Mouse (Mus musculus): ENCODE measurements at regions not wholly inside any gene's neighbourhood (a gene's known extent, or its start where the extent isn't known, plus 50 kb on each side); places are given as distances from the start of the nearest gene placed in this dataset.

GRCm38 (mm10) chr1:35726596-35726995 lies 341.6 kb upstream of the Hs6st1 start:
- Histone ChIP-seq H3K4me3 (ENCODE audit: control insufficient read depth, insufficient read depth, low read length) (no peak overlapping the region), H3K27ac (ENCODE audit: control insufficient read depth, insufficient read depth, low read length) (no peak overlapping the region), H3K36me3 (ENCODE audit: control insufficient read depth, insufficient read depth, low read length) (no peaks in the 10 kb centered on the region), H3K27me3 (ENCODE audit: control insufficient read depth, insufficient read depth, low read length) (no peaks in the 10 kb centered on the region), H3K4me1 (replicated peaks; ENCODE audit: control insufficient read depth, insufficient read depth, low read length) (no peaks in the 10 kb centered on the region)
- DNase-seq: peak; percentile 79
- 57% methylated on average over 1 of the region's 1 CpGs for WGBS
- no peak for TF ChIP-seq POLR2A (IDR thresholded peaks at IDR 0.05; ENCODE audit: control insufficient read depth, extremely low read depth, insufficient read depth, low read length, poor library complexity)
- TF ChIP-seq CTCF (IDR thresholded peaks at IDR 0.05; ENCODE audit: borderline replicate concordance, control insufficient read depth, extremely low read depth, insufficient read depth, low read length, poor library complexity): peak; percentile 83

DNA sequence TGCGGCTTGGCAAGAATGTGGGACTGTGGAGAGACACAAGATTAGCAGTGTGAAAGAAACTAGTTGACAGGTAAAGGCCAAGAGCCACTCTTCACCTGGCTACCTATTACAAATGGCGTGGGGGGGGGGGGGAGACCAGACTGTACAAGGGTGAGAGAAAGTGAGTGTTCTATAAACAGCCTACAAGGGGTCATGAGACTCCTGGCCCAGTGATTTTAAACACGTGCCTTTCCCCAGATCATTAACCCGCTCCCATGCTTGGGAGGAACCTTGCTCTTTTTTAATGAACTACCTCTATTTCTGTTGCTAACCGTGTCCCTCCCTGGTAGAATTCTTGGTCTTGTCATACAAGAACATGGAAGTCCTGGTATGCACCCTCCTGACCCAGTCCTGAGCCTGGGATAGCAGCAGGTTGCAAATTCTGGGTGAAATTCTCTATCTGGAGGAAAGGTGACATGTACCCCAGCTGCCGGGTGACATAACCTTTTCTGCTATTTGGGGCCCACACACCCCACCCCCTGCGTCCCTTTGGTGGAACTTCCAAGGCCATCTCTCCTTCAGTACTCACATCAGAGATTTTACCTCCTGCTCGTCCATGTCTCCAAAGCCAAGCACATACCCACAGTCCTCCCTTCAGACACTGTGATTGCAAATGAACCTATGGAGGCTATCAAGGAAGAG lies 340.8 kb upstream of the Hs6st1 start:
- no peak overlapping the region for H3K27ac ChIP-seq (ENCODE audit: control insufficient read depth, insufficient read depth, low read length)
- H3K4me3 ChIP-seq (ENCODE audit: control insufficient read depth, insufficient read depth, low read length): no peak overlapping the region
- H3K27me3 ChIP-seq (ENCODE audit: control insufficient read depth, insufficient read depth, low read length): no peaks in the 10 kb centered on the region
- TF ChIP-seq CTCF (IDR thresholded peaks at IDR 0.05; ENCODE audit: borderline replicate concordance, control insufficient read depth, extremely low read depth, insufficient read depth, low read length, poor library complexity): no peak
- TF ChIP-seq POLR2A (IDR thresholded peaks at IDR 0.05; ENCODE audit: control insufficient read depth, extremely low read depth, insufficient read depth, low read length, poor library complexity): no peak
- no peaks in the 10 kb centered on the region for H3K36me3 ChIP-seq (ENCODE audit: control insufficient read depth, insufficient read depth, low read length)
- 94% methylated on average over 8 of the region's 8 CpGs for WGBS
- DNase-seq: no peak
- no peaks in the 10 kb centered on the region for H3K4me1 ChIP-seq (replicated peaks; ENCODE audit: control insufficient read depth, insufficient read depth, low read length)

DNA sequence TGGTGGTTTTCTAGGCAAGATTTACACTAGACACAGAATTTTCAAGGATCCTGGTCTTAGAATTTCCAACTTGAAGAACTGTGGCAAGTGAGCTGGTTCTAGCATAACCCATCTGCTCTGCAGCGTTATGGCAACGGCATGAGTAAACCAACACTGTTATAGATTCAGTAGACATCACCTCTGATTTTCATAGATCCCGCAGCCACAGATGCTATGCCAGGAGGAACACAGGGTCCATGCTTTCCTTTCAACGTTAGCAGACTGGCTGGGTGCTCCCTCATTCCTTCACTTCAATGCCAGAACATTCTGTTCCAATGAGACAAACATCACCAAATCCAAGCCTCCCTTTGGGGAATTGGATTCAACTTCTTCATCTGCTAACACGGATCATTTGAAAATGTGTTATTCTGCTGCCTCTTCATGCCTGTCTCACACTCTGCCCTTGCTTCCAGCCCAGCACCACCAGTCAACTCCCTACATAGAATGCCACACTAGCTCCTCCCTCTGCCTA lies 338.4 kb upstream of the Hs6st1 start:
- WGBS: 89% methylated on average over 5 of the region's 5 CpGs
- DNase-seq: no peak
- TF ChIP-seq POLR2A (IDR thresholded peaks at IDR 0.05; ENCODE audit: control insufficient read depth, extremely low read depth, insufficient read depth, low read length, poor library complexity): no peak
- no peak for TF ChIP-seq CTCF (IDR thresholded peaks at IDR 0.05; ENCODE audit: borderline replicate concordance, control insufficient read depth, extremely low read depth, insufficient read depth, low read length, poor library complexity)

GRCm38 (mm10) chr1:35730309-35730708 lies 337.9 kb upstream of the Hs6st1 start:
- Histone ChIP-seq H3K36me3 (ENCODE audit: control insufficient read depth, insufficient read depth, low read length) (no peaks in the 10 kb centered on the region), H3K27me3 (ENCODE audit: control insufficient read depth, insufficient read depth, low read length) (no peaks in the 10 kb centered on the region), H3K4me1 (replicated peaks; ENCODE audit: control insufficient read depth, insufficient read depth, low read length) (no peaks in the 10 kb centered on the region), H3K4me3 (ENCODE audit: control insufficient read depth, insufficient read depth, low read length) (no peak overlapping the region), H3K27ac (ENCODE audit: control insufficient read depth, insufficient read depth, low read length) (no peak overlapping the region)
- WGBS: 80% methylated on average over 4 of the region's 4 CpGs
- TF ChIP-seq CTCF (IDR thresholded peaks at IDR 0.05; ENCODE audit: borderline replicate concordance, control insufficient read depth, extremely low read depth, insufficient read depth, low read length, poor library complexity) (no peak), POLR2A (IDR thresholded peaks at IDR 0.05; ENCODE audit: control insufficient read depth, extremely low read depth, insufficient read depth, low read length, poor library complexity) (no peak)
- DNase-seq: no peak

More for the DNA sequence above, 338.4 kb upstream of the Hs6st1 start:
- Histone ChIP-seq H3K27ac (ENCODE audit: control insufficient read depth, insufficient read depth, low read length) (no peak overlapping the region), H3K4me1 (replicated peaks; ENCODE audit: control insufficient read depth, insufficient read depth, low read length) (no peaks in the 10 kb centered on the region), H3K4me3 (ENCODE audit: control insufficient read depth, insufficient read depth, low read length) (no peak overlapping the region), H3K36me3 (ENCODE audit: control insufficient read depth, insufficient read depth, low read length) (no peaks in the 10 kb centered on the region), H3K27me3 (ENCODE audit: control insufficient read depth, insufficient read depth, low read length) (no peaks in the 10 kb centered on the region)

DNA sequence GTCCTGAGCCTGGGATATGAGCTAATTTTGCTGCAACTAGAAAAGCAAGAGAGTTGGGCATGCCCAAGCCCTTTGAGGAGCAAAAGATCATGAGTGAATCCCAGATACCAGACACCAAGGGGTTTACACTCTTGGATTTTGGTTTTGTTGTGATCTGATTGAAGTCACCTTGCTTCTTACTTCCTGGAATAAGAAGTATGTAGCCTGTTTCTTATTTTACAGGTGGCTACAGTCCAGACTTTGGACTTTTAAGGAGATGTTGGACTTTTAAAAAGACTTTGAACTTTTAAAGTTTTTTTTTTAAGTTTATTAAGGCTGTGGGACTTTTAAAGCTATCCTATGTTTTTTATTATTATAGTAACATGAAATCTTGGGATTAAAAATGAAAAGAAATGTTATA lies 332.0 kb upstream of the Hs6st1 start:
- no peaks in the 10 kb centered on the region for H3K36me3 ChIP-seq (ENCODE audit: control insufficient read depth, insufficient read depth, low read length)
- H3K4me3 ChIP-seq (ENCODE audit: control insufficient read depth, insufficient read depth, low read length): no peak overlapping the region
- TF ChIP-seq POLR2A (IDR thresholded peaks at IDR 0.05; ENCODE audit: control insufficient read depth, extremely low read depth, insufficient read depth, low read length, poor library complexity) (no peak), CTCF (IDR thresholded peaks at IDR 0.05; ENCODE audit: borderline replicate concordance, control insufficient read depth, extremely low read depth, insufficient read depth, low read length, poor library complexity) (no peak)
- no peak overlapping the region for H3K27ac ChIP-seq (ENCODE audit: control insufficient read depth, insufficient read depth, low read length)
- no peaks in the 10 kb centered on the region for H3K4me1 ChIP-seq (replicated peaks; ENCODE audit: control insufficient read depth, insufficient read depth, low read length)
- no peaks in the 10 kb centered on the region for H3K27me3 ChIP-seq (ENCODE audit: control insufficient read depth, insufficient read depth, low read length)
- no peak for DNase-seq

- TF ChIP-seq POLR2A (IDR thresholded peaks at IDR 0.05; ENCODE audit: control insufficient read depth, extremely low read depth, insufficient read depth, low read length, poor library complexity): no peak
- Histone ChIP-seq H3K36me3 (ENCODE audit: control insufficient read depth, insufficient read depth, low read length) (no peaks in the 10 kb centered on the region), H3K4me1 (replicated peaks; ENCODE audit: control insufficient read depth, insufficient read depth, low read length) (no peaks in the 10 kb centered on the region), H3K27ac (ENCODE audit: control insufficient read depth, insufficient read depth, low read length) (no peak overlapping the region), H3K27me3 (ENCODE audit: control insufficient read depth, insufficient read depth, low read length) (no peaks in the 10 kb centered on the region), H3K4me3 (ENCODE audit: control insufficient read depth, insufficient read depth, low read length) (no peak overlapping the region)
- 97% methylated on average over 7 of the region's 7 CpGs for WGBS
- DNase-seq: no peak
Measured at GRCm38 (mm10) chr1:35749603-35750002, 318.6 kb upstream of the Hs6st1 start.

GRCm38 (mm10) chr1:35750092-35750521 lies 318.1 kb upstream of the Hs6st1 start:
- 82% methylated on average over 4 of the region's 4 CpGs for WGBS
- Histone ChIP-seq H3K27ac (ENCODE audit: control insufficient read depth, insufficient read depth, low read length) (no peak overlapping the region), H3K4me1 (replicated peaks; ENCODE audit: control insufficient read depth, insufficient read depth, low read length) (no peaks in the 10 kb centered on the region), H3K27me3 (ENCODE audit: control insufficient read depth, insufficient read depth, low read length) (no peaks in the 10 kb centered on the region), H3K4me3 (ENCODE audit: control insufficient read depth, insufficient read depth, low read length) (no peak overlapping the region), H3K36me3 (ENCODE audit: control insufficient read depth, insufficient read depth, low read length) (no peaks in the 10 kb centered on the region)
- TF ChIP-seq POLR2A (IDR thresholded peaks at IDR 0.05; ENCODE audit: control insufficient read depth, extremely low read depth, insufficient read depth, low read length, poor library complexity) (no peak), CTCF (IDR thresholded peaks at IDR 0.05; ENCODE audit: borderline replicate concordance, control insufficient read depth, extremely low read depth, insufficient read depth, low read length, poor library complexity) (no peak)
- DNase-seq: no peak
